15 mouse cellular contexts compared by ENCODE assay signal in genomic region chr19:57141756-57142461, GRCm38 (mm10).
"Had no signal": no experiment of that assay in that cellular context is flagged by ENCODE, and none has a peak within 500 bp of the region (broad histone marks: within the 10 kb centered on the region; RNA-seq: fewer than 3 reads in every experiment).

No protein-coding gene starts in this region.

- DNase-seq: kidney, postnatal 36 days; layer of hippocampus, adult 9-11 months; layer of hippocampus, postnatal 36 days; liver; liver, embryonic 13.5 days; liver, postnatal 0 days; lung, postnatal 14 days; thymus, adult 18-20 months; thymus, postnatal 14 days had no signal

- H3K9me3 ChIP-seq: liver, embryonic 13.5 days; lung, embryonic 15.5 days; midbrain, embryonic 15.5 days; neural tube, embryonic 12.5 days had no signal

- H3K27me3 ChIP-seq: limb, embryonic 12.5 days; liver, embryonic 13.5 days; lung, embryonic 15.5 days; midbrain, embryonic 15.5 days; neural tube, embryonic 12.5 days had no signal

- H3K36me3 ChIP-seq: limb, embryonic 12.5 days; liver, embryonic 13.5 days; midbrain, embryonic 15.5 days; neural tube, embryonic 12.5 days had no signal

- H3K9ac ChIP-seq: limb, embryonic 12.5 days; liver, embryonic 13.5 days; liver, postnatal 0 days; lung, embryonic 15.5 days; midbrain, embryonic 15.5 days; neural tube, embryonic 12.5 days had no signal

- H3K27ac ChIP-seq: limb, embryonic 12.5 days; liver, embryonic 13.5 days; lung, embryonic 15.5 days; macrophage; midbrain, embryonic 15.5 days; neural tube, embryonic 12.5 days had no signal

- H3K4me1 ChIP-seq: liver, embryonic 13.5 days; neural tube, embryonic 12.5 days had no signal

- H3K4me3 ChIP-seq: limb, embryonic 12.5 days; liver, embryonic 13.5 days; lung, embryonic 15.5 days; megakaryocyte, embryonic 14.5 days; midbrain, embryonic 15.5 days; neural tube, embryonic 12.5 days had no signal
